Mouse (Mus musculus) layer of hippocampus, postnatal 14 days (tissue): ENCODE results near the gene Slc4a11. TPM values are rescaled to one million over a fixed set of nuclear protein-coding genes. Genes with fewer than 3 reads are reported as not detected.

Source experiments
- DNase-seq, 2 experiments: peaks; one replicate each; pipeline ENCODE4 v3.0.0; 2021 to 2022; ENCODE audit warnings: low spot score in 2 of 2, mixed read lengths in 1 of 2
- long read RNA-seq, 2 experiments: library from polyadenylated mRNA; stranded (forward); transcript quantifications; one replicate each; pipeline ENCODE4 v2.0.0; 2021
- total RNA-seq, 2 experiments: library from RNA; stranded (reverse); gene quantifications; 2 replicates each; pipeline ENCODE4 v1.2.3; 2021

Gene Slc4a11
- total RNA-seq: under 1 TPM; 0.12 to 0.48 TPM
- long read RNA-seq, experiment 1: 0 reads
- long read RNA-seq, experiment 2: 0 reads

DNA sequence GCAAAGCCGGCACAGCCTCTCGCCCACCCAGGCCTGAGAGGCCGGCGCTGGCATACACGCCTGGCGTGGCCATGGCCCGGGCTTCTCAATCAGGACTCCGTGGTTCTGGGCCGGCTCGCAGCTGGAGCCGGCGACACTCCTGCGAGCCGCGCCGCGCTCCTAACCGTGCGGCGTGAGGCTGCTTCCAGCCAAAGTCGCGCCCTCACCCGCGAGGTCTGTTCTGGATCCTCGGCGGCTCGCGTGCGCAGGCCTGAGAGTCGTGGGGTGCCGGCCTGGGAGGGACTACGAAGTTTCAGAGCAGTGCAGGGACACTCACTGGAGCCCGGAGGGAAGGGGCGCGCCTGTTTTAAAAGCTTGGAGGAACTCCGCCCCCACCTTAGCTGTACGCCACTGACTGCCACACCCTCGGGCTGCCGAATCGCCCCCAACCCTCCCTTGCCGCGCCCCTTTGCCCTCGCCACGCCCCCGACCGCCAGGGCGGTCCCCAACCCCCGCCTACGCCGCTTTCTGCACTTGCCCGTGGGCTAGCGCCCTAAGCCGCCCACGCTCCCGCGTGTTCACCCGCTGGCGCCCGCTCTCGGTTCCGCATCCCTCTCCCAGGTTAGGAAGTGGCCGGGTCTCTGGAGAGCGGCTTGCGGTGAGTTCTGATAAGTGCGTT is at the start of gene Slc4a11:
Gene Slc4a11, minus strand, starts transcription at position 367 of the 658 bp plus-strand sequence.
- DNase-seq: no peak

- DNase-seq: no peak
These were observed 46.3 kb upstream of the Slc4a11 start for GRCm38 (mm10) chr2:130743576-130743975.

DNA sequence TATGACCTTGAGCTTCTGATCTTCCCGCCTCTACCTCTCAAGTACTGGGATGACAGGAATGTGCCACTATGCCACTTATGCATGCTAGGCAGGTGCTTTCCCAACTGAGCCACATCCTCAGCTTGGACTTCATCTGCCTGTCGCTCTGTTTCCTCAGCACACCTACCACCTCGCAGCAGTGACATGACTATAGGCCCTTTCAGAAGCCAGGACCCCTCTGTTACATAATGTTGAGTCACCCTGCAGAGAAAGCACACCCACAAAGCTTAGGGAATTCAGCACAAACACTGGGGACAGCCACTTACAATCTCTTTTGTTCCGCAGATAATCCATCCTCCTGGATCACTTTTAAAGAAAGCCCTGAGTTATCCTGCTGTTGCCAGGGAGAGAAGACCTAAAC is 42.8 kb upstream of the Slc4a11 start:
- no peak for DNase-seq

- DNase-seq: no peak
These were observed 40.7 kb upstream of the Slc4a11 start for GRCm38 (mm10) chr2:130738019-130738418.

DNA sequence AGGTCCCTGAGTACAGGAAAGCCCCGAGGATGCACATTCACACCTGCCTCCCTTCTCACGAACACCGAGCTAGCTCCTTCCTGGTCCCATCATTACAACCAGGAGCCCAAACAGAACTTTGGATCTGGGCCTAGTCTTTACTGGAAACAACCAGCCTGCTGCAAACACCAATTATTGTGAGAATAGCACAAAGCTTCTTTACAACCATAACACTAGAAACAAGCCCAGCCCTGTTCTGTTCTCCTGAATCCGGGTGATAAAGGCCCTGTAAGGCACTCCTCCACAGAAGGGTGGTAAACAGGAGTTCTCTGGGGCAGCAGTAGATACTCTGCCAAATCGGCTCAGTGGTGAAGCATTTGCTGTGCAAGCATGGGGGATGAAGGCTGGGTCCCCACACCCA is 38.0 kb upstream of the Slc4a11 start:
- no peak for DNase-seq

DNA sequence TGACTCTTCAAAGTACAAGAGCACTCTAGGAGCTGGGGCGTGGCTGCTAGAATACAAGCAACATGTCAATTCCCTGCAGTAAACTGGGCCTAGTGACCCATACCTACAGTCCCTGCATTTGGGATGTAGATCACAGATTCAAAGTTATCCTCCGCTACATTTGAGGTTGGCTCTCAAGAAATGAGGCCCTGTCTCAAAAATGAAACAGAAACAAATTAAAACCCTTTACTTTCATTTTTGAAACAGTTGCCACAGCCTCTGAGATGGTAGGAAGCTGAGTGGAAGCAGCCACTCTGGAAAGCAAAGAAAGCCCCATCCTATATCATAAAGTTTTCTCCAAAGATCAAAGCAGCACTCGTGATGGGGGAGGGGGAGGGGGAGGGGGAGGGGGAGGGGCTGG is 36.1 kb upstream of the Slc4a11 start:
- DNase-seq: no peak

DNA sequence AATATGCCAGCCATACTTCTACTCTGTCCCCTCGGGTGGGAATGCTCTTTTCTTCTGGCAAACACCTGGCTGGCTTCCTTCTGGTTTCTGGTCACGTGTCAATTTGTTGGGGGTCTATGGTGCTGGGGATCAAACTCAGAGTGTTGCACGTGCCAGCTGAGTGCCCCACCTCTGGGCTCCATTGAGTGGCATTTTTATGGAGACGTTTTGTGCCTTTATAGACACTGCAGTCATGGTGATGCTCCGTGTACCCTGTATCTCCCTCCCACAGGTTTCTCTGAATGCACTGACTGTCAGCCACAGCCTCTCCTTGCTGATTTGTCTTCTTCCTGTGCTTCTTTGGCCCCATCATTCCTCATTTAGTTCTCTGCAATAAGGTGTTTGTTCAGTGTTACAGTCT is 34.5 kb upstream of the Slc4a11 start:
- DNase-seq: no peak

DNA sequence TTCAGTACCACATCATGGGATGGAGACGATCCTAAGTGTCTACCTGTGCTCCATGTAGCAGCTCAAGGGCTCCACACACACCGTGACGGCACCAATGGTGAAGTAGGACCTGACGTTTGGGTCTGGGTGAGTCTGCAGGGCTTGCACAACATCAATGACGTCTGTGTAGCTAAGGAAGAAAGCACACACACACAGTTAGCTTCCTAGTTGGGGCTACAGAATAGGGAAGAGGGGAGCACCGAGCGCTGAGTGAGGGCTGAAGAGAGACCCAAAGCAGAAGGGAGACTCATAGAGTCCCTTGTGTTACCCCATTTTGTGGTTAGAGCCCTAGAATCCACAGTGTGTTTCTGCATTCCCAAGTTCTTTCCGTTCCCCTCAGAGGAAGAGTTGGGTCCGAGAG is 33.4 kb upstream of the Slc4a11 start:
- DNase-seq: no peak

DNA sequence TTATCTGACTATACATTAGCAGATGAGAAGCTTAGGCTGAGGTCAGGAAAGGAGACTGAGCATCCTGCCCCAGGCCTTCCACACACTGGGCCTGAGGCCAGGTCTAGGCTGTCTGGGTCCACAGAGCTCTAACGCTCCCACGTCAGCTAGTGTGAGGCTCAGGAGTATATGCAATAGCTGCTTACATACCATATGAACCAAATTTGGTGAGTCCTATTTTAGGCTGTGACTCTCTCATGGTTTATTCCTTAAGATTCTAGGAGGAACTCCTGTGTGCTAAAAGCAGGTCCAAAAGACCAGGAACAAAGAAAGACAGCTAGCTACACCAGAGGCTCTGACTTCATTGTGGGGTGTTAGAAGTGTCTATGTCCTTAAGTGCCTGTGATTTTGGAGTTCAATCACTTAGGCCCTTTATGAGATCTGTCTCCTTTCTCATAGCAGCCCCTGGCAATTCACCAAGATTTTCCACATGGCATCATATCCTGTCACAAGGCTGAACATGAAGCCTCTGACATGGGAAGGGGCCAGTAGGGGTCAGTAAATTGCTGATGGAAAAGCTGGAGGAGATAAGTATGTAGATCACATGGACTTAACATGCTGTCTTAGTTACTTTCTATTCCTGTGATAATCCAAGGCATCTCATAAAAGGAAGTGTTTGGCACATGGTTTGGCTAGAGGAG is 31.7 kb upstream of the Slc4a11 start:
- DNase-seq: no peak

DNA sequence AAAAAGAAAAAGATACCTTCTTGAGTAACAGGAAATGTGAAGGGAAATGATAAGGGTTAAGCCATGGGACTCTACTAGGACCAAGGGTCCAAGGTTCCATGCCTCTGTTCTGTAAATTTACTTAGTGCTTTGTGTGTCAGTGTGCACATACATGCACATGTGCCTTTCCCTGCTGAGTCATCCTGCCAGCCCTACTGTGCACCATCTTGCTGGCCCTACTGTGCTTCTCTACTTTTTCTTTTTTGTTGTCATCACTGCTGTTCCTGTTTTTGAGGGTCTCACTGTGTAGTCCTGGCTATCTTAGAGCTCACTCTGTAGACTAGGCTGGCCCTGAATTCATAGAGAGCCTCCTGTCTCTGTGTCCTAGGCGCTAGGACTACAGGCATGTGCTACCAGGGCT is 30.4 kb upstream of the Slc4a11 start:
- no peak for DNase-seq

GRCm38 (mm10) chr2:130724369-130724768 is 27.1 kb upstream of the Slc4a11 start:
- no peak for DNase-seq

DNA sequence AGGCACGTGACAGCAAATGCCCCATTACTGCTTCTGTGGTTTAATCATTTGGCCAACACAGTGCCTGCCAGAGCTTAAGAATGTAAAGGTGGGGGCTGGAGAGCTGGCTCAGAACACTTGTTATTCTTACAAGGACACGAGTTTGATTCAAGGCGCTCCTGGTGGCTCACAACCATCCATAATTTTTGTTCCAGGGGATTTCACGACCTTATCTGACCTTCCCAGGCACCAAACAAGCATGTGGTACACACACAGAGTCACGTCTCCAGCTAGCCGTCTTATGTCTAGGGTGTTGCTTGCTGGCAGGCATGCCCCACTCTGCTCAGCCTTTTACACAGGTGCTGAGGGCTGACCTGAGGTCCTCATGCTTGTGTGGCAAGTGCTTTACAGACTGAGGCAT is 20.6 kb upstream of the Slc4a11 start:
- no peak for DNase-seq

DNA sequence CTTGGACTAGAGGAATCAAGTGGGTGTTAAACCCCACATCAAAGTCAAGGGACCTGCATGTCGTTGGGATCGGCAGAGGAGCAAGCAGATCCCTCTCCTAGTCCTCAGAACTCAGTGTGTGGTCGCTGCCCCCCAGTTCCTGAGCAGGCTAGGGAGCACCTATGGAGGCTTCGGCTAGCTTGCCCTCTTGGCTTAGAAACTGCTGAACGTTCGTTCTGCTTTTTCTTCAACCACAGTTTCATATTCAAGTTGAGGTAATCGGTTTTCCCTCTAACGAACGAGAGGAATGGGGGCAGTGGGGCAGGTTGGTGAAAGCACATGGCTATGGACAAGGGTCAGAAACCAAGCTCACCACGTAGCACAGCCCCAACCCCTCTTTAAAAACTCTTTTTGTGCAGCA is 9.7 kb upstream of the Slc4a11 start:
- DNase-seq: no peak

DNA sequence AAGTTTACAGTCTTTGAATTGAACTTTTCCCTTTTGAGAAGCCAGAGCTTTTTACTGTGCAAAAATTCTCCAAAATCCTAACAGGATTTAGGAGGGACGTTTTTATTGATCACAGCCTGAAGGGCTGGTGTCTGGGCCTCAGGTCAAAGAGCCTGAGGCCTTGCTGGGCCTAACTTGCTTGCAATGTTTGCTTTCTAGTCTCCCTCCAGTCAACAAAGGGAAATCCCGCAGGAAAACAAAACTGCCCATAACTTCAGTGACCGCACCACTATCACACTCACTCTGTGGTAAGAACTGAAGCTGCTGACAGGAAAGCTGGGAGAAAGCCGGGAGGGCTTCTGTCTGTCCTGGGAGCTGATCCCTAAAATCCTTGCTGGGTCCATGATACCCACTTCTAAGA is 9.3 kb upstream of the Slc4a11 start:
- DNase-seq: no peak

- DNase-seq: no peak
These were observed 7.9 kb upstream of the Slc4a11 start for GRCm38 (mm10) chr2:130705178-130705577.

- no peak for DNase-seq
These were observed 7.0 kb upstream of the Slc4a11 start for GRCm38 (mm10) chr2:130704040-130705001.

GRCm38 (mm10) chr2:130697821-130698266 is 525 bp upstream of the Slc4a11 start:
- DNase-seq: no peak

GRCm38 (mm10) chr2:130696700-130697152 is 593 bp downstream of the Slc4a11 start:
- no peak for DNase-seq

GRCm38 (mm10) chr2:130693563-130693962 is 3.8 kb downstream of the Slc4a11 start:
- DNase-seq: no peak

DNA sequence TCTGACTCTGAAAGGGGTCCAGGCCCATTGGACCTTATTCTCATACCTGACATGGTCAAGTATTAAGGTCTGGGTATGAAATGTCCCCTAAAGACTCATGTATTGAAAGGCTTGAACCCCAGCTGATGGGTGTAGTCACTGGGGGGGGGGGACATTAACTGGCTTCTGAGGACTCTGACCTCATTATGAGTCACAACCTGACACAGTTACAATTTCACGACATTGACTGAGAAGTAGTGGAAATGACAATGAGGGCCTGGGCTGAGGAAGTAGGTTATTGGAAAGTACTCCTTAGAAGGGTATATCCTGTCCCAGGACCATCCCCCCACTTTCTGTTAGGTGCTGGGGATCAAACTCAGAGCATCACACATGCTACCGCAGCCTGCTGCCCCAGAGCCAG is 8.3 kb downstream of the Slc4a11 start:
- DNase-seq: no peak

- no peak for DNase-seq
These were observed 11.9 kb downstream of the Slc4a11 start for GRCm38 (mm10) chr2:130685426-130685825.

- DNase-seq: no peak
These were observed 15.8 kb downstream of the Slc4a11 start for GRCm38 (mm10) chr2:130681531-130681930.
